Mouse (Mus musculus): Measurements from ENCODE around the gene Pip5k1b. TPM values are rescaled to one million over a fixed set of nuclear protein-coding genes. Genes with fewer than 3 reads are reported as not detected.

Pip5k1b gene
- polyA plus RNA-seq, 1 experiment from 2014 or later, result 0.82 TPM

DNA sequence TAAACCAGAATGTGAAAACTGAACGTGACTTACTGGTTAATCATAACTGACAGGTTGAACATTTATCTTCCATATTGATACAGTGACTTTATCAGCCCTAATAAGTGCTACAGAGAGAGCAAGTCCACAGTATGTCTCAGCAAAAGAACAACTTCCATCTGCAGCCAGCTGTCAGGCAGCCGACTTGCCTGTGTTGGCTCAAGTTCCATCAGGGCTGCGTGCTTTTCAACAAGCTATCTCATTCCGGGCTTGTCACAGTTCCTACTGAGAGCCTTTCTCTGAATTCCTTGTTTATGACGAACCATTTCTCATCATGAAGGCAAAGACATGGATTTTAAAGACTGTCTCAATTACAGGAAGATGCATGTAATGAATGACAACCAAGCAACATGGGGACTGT, 222.7 kb downstream of the Pip5k1b start:
- Histone ChIP-seq H3K27me3 (no peaks in the 10 kb centered on the region), H3K4me1 (replicated peaks) (no peaks in the 10 kb centered on the region), H3K4me3 (no peak overlapping the region), H3K36me3 (no peaks in the 10 kb centered on the region), H3K9me3 (no peaks in the 10 kb centered on the region), H3K4me2 (no peak overlapping the region), H3K9ac (no peak overlapping the region), H3K27ac (replicated peaks) (no peak overlapping the region)
- WGBS, result 75% methylated on average over 5 of the region's 5 CpGs
- no peak for ATAC-seq (ENCODE audit: low read depth)

DNA sequence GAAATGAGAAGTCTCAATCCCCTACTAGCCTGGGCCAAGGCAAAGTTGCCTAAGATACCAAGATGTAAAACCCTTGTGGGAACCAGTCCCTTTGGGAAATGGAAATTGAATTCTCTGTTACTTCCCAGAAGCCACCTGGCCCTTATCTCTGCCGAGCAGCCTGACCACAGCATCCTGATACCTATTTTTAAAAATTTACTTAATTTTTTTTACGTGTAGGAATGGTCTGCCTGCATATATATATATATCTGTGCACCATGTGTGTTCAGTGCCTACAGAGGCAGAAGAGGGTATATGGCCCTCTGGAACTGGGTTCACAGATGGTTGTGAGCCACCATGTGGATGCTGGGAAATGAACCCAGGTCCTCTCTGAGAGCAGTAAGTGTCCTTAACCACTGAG, 224.4 kb downstream of the Pip5k1b start:
- Histone ChIP-seq H3K4me1 (replicated peaks) (peaks cover 9% of the 10 kb centered on the region; the same call in 1 of the 2 replicates), H3K4me2 (no peak overlapping the region), H3K27me3 (no peaks in the 10 kb centered on the region), H3K4me3 (no peak overlapping the region), H3K27ac (replicated peaks) (no peak overlapping the region), H3K36me3 (no peaks in the 10 kb centered on the region), H3K9me3 (no peaks in the 10 kb centered on the region), H3K9ac (no peak overlapping the region)
- no peak for ATAC-seq (ENCODE audit: low read depth)
- WGBS, result 85% methylated on average over 2 of the region's 2 CpGs

DNA sequence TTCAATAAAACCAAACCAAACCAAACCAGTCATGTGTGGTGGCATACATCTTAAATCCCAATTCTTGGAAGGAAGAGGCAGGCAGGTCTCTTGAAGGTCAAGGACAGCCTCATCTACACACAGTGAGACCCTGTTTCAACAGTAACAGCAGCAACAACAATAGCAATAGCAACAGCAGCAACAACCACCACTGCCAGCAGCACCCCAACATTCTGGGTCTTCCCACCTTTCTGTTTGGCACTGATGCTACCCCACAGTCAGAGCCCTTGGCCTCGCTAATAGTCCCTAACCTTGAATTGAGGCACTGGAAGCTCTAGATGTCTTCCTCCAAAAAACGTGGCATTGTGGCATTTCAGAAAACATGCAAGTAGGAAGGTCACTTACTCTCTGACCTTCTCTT, 225.3 kb downstream of the Pip5k1b start:
- Histone ChIP-seq H3K4me2 (no peak overlapping the region), H3K9me3 (no peaks in the 10 kb centered on the region), H3K27me3 (no peaks in the 10 kb centered on the region), H3K36me3 (no peaks in the 10 kb centered on the region), H3K9ac (no peak overlapping the region), H3K4me3 (no peak overlapping the region), H3K4me1 (replicated peaks) (peaks cover 13% of the 10 kb centered on the region), H3K27ac (replicated peaks) (no peak overlapping the region)
- no peak for ATAC-seq (ENCODE audit: low read depth)
- 76% methylated on average over 2 of the region's 2 CpGs for WGBS

DNA sequence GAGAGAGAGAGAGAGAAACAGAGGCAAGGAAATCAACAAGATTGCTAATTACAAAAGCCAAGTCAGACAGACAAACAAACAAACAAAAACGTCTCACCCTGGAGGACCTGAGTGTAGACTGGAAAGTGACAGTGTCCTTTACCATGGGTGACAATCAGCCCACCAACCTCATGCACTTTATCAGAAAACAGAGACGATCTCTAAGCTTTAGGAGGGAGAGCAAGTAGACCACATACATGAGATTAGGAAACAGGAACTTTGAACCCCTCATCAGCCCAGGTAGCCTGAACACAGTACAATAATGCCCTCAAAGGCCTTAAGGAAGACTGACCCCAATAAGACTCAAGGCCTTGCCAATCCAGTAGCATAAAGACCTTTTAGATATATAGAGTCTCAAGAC, 227.8 kb downstream of the Pip5k1b start:
- no peak for ATAC-seq (ENCODE audit: low read depth)
- Histone ChIP-seq H3K4me2 (no peak overlapping the region), H3K4me3 (no peak overlapping the region), H3K27ac (replicated peaks) (no peak overlapping the region), H3K9me3 (no peaks in the 10 kb centered on the region), H3K9ac (no peak overlapping the region), H3K36me3 (no peaks in the 10 kb centered on the region), H3K4me1 (replicated peaks) (peaks cover 31% of the 10 kb centered on the region), H3K27me3 (no peaks in the 10 kb centered on the region)
- WGBS, result 77% methylated on average over 2 of the region's 2 CpGs

DNA sequence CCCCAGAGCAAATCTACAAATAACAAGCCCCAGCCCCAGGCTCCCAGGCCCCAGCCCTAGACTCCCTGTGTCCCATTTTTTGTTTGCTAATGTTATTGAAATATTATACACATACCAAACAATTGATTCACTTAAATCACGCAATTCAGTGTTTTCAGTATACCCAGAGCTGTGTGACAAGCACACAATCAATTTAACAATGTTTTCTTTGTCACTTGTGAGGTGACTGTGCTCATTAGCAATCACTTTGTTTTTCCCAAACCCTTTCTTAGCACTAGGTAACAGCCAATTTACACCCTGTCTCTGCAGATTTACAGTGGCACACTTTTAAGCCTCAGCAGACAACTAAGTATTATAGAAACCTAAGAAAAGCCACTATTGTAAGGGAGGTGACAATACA, 228.7 kb downstream of the Pip5k1b start:
- ATAC-seq (ENCODE audit: low read depth), result no peak
- H3K4me2 ChIP-seq, result no peak overlapping the region
- no peak overlapping the region for H3K4me3 ChIP-seq
- H3K27ac ChIP-seq (replicated peaks), result no peak overlapping the region
- 34% methylated on average over 1 of the region's 1 CpGs for WGBS
- no peak overlapping the region for H3K9ac ChIP-seq
- H3K4me1 ChIP-seq (replicated peaks), result peaks cover 31% of the 10 kb centered on the region
- H3K9me3 ChIP-seq, result no peaks in the 10 kb centered on the region
- no peaks in the 10 kb centered on the region for H3K27me3 ChIP-seq
- no peaks in the 10 kb centered on the region for H3K36me3 ChIP-seq

GRCm38 (mm10) chr19:24325692-24326091, 230.0 kb downstream of the Pip5k1b start:
- H3K36me3 ChIP-seq, result no peaks in the 10 kb centered on the region
- no peak overlapping the region for H3K9ac ChIP-seq
- no peak for ATAC-seq (ENCODE audit: low read depth)
- peaks cover 31% of the 10 kb centered on the region for H3K4me1 ChIP-seq (replicated peaks)
- no peak overlapping the region for H3K27ac ChIP-seq (replicated peaks)
- H3K9me3 ChIP-seq, result no peaks in the 10 kb centered on the region
- 81% methylated on average over 6 of the region's 6 CpGs for WGBS
- no peak overlapping the region for H3K4me2 ChIP-seq
- H3K4me3 ChIP-seq, result no peak overlapping the region
- no peaks in the 10 kb centered on the region for H3K27me3 ChIP-seq

- WGBS, result 29% methylated on average over 10 of the region's 10 CpGs
Observed at GRCm38 (mm10) chr19:24323841-24324613, 231.6 kb downstream of the Pip5k1b start.

DNA sequence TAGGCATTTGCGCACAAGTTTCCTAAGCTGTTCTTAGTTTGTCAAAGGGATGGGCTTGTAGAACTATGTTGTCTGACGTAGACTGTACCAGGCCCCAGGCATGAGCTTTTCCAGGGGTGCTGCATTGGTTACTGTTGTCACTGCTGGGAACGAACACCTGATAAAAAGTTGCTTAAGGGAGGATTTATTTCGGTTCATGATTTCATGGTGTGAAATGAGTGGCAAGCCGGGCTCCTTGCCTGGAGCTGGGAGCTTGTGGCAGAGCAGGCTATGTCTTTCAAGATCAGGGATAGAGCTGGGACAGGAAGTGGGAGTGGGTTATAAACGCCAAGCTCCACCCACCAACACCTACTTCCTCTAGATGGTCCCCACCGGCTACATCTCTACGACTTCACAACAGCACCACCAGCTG, 233.8 kb downstream of the Pip5k1b start:
- H3K36me3 ChIP-seq, result no peaks in the 10 kb centered on the region
- H3K9ac ChIP-seq, result no peak overlapping the region
- no peak for ATAC-seq (ENCODE audit: low read depth)
- H3K27me3 ChIP-seq, result peaks cover 6% of the 10 kb centered on the region; the same call in 1 of the 2 replicates
- WGBS, result 91% methylated on average over 8 of the region's 8 CpGs
- H3K9me3 ChIP-seq, result no peaks in the 10 kb centered on the region
- no peak overlapping the region for H3K4me2 ChIP-seq
- H3K27ac ChIP-seq (replicated peaks), result no peak overlapping the region
- H3K4me1 ChIP-seq (replicated peaks), result peaks cover 33% of the 10 kb centered on the region
- H3K4me3 ChIP-seq, result no peak overlapping the region

More at GRCm38 (mm10) chr19:24323841-24324613, 231.6 kb downstream of the Pip5k1b start:
- H3K4me3 ChIP-seq, result no peak overlapping the region
- H3K27me3 ChIP-seq, result no peaks in the 10 kb centered on the region
- no peak overlapping the region for H3K9ac ChIP-seq
- H3K36me3 ChIP-seq, result no peaks in the 10 kb centered on the region
- peaks cover 31% of the 10 kb centered on the region for H3K4me1 ChIP-seq (replicated peaks)
- no peak overlapping the region for H3K4me2 ChIP-seq
- no peak for ATAC-seq (ENCODE audit: low read depth)
- H3K9me3 ChIP-seq, result no peaks in the 10 kb centered on the region
- H3K27ac ChIP-seq (replicated peaks), result no peak overlapping the region

DNA sequence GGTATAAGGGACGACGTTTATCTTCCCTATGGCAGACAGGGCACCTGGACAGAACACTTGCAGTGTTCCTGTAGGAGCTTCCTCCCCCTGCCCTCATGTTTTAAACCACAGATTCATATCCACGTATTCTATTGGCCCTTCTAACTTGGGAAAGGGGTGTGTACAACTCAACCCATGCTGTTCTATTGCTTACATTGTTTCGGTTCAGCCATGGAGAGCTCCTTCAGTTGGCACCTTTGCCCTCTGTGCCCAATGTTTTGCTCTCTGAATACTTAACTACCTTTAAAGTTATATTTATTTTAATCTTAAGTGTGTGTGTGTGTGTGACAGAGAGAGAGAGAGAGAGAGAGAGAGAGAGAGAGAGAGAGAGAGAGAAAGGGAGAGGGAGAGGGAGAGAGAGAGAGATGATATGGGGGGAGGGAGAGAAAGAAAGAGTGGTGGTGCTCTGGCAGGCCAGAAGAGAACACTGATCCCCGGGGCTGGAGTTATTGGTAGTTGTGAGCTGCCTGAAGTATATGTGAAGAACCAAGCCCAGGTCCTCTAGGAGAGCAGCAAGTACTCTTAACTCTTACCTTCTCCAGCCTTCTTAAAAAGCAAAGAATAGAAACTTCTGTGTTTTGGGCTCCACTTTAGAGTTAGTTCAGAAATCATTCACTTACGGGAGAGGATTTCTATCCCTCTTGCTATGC, 234.3 kb downstream of the Pip5k1b start:
- Histone ChIP-seq H3K4me3 (no peak overlapping the region), H3K36me3 (no peaks in the 10 kb centered on the region), H3K27ac (replicated peaks) (no peak overlapping the region), H3K9ac (no peak overlapping the region), H3K9me3 (no peaks in the 10 kb centered on the region), H3K4me1 (replicated peaks) (peaks cover 33% of the 10 kb centered on the region), H3K4me2 (no peak overlapping the region), H3K27me3 (peaks cover 6% of the 10 kb centered on the region; the same call in 1 of the 2 replicates)
- ATAC-seq (ENCODE audit: low read depth), result no peak
- 95% methylated on average over 6 of the region's 6 CpGs for WGBS

DNA sequence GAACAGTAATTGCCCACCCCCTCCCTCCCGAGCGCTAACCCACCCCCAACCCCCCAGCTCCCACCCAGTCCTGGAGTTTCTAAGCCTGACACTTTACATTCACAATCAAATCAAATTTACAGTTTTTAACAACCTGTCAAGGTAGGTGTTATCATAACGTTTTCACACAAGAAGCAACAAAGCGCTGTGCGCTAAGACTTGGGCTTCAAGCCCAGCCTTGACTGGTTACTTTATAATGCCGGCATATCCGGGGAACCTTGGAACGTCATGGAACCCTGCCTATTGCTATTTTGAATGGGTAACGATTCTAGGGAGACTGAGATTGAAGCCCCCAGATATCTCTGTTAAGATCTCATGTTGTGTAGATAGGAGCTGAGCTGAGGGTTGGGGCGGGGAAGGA, 237.5 kb downstream of the Pip5k1b start:
- H3K4me1 ChIP-seq (replicated peaks), result peaks cover 22% of the 10 kb centered on the region
- H3K36me3 ChIP-seq, result no peaks in the 10 kb centered on the region
- ATAC-seq (ENCODE audit: low read depth), result no peak
- H3K4me3 ChIP-seq, result no peak overlapping the region
- peaks cover 11% of the 10 kb centered on the region; the same call in 1 of the 2 replicates for H3K27me3 ChIP-seq
- 87% methylated on average over 10 of the region's 10 CpGs for WGBS
- no peak overlapping the region for H3K9ac ChIP-seq
- no peaks in the 10 kb centered on the region for H3K9me3 ChIP-seq
- no peak overlapping the region for H3K4me2 ChIP-seq
- H3K27ac ChIP-seq (replicated peaks), result no peak overlapping the region

GRCm38 (mm10) chr19:24317731-24318130, 237.9 kb downstream of the Pip5k1b start:
- H3K4me3 ChIP-seq, result no peak overlapping the region
- peaks cover 24% of the 10 kb centered on the region for H3K4me1 ChIP-seq (replicated peaks)
- H3K27ac ChIP-seq (replicated peaks), result no peak overlapping the region
- WGBS, result 86% methylated on average over 2 of the region's 2 CpGs
- H3K27me3 ChIP-seq, result peaks cover 11% of the 10 kb centered on the region; the same call in 1 of the 2 replicates
- H3K9ac ChIP-seq, result no peak overlapping the region
- H3K4me2 ChIP-seq, result no peak overlapping the region
- H3K9me3 ChIP-seq, result no peaks in the 10 kb centered on the region
- no peaks in the 10 kb centered on the region for H3K36me3 ChIP-seq
- ATAC-seq (ENCODE audit: low read depth), result no peak

DNA sequence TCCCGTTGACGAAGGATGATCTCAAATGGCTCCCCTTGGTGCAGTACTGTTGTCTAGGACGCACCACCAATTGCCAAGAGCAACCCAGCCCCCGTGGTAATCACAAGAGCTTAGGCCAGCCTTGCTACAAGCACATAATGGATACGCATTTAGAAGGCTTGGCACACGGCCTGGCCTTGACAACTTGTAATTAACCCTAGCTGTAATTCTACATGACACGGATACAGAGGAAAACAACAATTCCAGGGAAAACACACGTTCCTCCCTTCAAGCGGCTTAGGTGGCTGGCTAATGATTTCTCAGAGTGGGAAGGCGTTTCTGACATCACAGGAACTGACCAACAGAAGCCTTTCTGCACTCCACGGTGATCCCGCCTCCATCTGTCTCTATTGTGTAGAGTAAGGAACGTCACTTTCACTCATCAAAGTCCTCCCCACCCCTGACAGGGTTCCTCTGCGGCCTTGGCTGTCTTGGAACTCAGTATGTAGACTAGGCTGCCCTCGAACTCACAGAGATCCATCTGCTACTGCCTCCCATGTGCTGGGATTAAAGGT, 238.6 kb downstream of the Pip5k1b start:
- H3K36me3 ChIP-seq, result no peaks in the 10 kb centered on the region
- no peak overlapping the region for H3K9ac ChIP-seq
- peaks cover 11% of the 10 kb centered on the region; the same call in 1 of the 2 replicates for H3K27me3 ChIP-seq
- no peak overlapping the region for H3K4me3 ChIP-seq
- no peak overlapping the region for H3K27ac ChIP-seq (replicated peaks)
- H3K4me2 ChIP-seq, result peak overlapping the region; percentile 4; the same call in 1 of the 2 replicates
- no peaks in the 10 kb centered on the region for H3K9me3 ChIP-seq
- H3K4me1 ChIP-seq (replicated peaks), result peaks cover 24% of the 10 kb centered on the region
- 28% methylated on average over 15 of the region's 15 CpGs for WGBS
- peak; percentile 90 for ATAC-seq (ENCODE audit: low read depth)

All from neural tube, embryonic 13.5 days (tissue).